Mouse (Mus musculus) heart, postnatal 0 days (tissue): ENCODE data around the gene Slc4a10. TPM values are rescaled to one million over a fixed set of nuclear protein-coding genes. Genes with fewer than 3 reads are reported as not detected.

ENCODE experiments used
- ATAC-seq: fragments of 200-750 bp; cut with Nextera tagmentation; 2 replicates; pipeline ENCODE4 v1.8.0; 2017; ENCODE audit warnings: low read depth, moderate number of reproducible peaks, moderate library complexity; ENCODE audit not compliant: insufficient read depth
- DNase-seq: peaks from one replicate; pipeline ENCODE4 v3.0.0-alpha.2; 2016; ENCODE audit warnings: low spot score
- H3K27ac ChIP-seq: fragments of 300-500 bp; sonication (generic); 2 replicates; pipeline ENCODE4 v1.5.1; 2014; ENCODE audit warnings: low read depth, mild to moderate bottlenecking
- H3K27me3 ChIP-seq: fragments of 300-500 bp; sonication (generic); 2 replicates; pipeline ENCODE4 v1.6.1; 2014; ENCODE audit warnings: low read length, mixed read lengths; ENCODE audit not compliant: control insufficient read depth, insufficient read depth
- H3K36me3 ChIP-seq: fragments of 300-500 bp; sonication (generic); replicated peaks from 2 replicates; pipeline ENCODE4 v1.6.1; 2014; ENCODE audit warnings: low read length, mixed read lengths; ENCODE audit not compliant: control insufficient read depth, insufficient read depth
- H3K4me1 ChIP-seq: fragments of 300-500 bp; sonication (generic); 2 replicates; pipeline ENCODE4 v1.6.1; 2014; ENCODE audit warnings: antibody characterized with exemption; ENCODE audit not compliant: control insufficient read depth, insufficient read depth
- H3K4me2 ChIP-seq: fragments of 300-500 bp; sonication (generic); 2 replicates; pipeline ENCODE4 v1.6.1; 2014; ENCODE audit warnings: low read depth, mild to moderate bottlenecking, low read length, moderate library complexity
- H3K4me3 ChIP-seq: fragments of 300-500 bp; sonication (generic); 2 replicates; pipeline ENCODE4 v1.5.1; 2014; ENCODE audit warnings: low read depth, low read length
- H3K9ac ChIP-seq: fragments of 300-500 bp; sonication (generic); replicated peaks from 2 replicates; pipeline ENCODE4 v1.6.1; 2014; ENCODE audit warnings: low read depth, low read length, mixed read lengths
- H3K9me3 ChIP-seq: fragments of 300-500 bp; sonication (generic); replicated peaks from 2 replicates; pipeline ENCODE4 v1.6.1; 2016; ENCODE audit warnings: low read length; ENCODE audit not compliant: control insufficient read depth
- CTCF ChIP-seq: IDR thresholded peaks from 2 replicates; pipeline ENCODE4 v1.5.1; 2016; ENCODE audit warnings: antibody characterized with exemption, control low read depth, low read depth
- EP300 ChIP-seq: IDR thresholded peaks from 2 replicates; pipeline ENCODE4 v1.6.1; 2016; ENCODE audit warnings: antibody characterized with exemption, low read depth
- WGBS: fragments of 180-500 bp; shearing (Covaris S2); extraction: QIAGEN DNeasy Blood & Tissue Kit; methylation state at CpG from one replicate; pipeline ENCODE4 v1.1.7; 2014; 5-methylcytosine and 5-hydroxymethylcytosine counted together
- polyA plus RNA-seq: library from polyadenylated mRNA; unstranded; fragments of >200 nt; fragmentation: Nextera tagmentation; extraction: Ambion mirVana; gene quantifications from 2 replicates; pipeline ENCODE4 v1.2.1, GENCODE M21; 2015
- total RNA-seq: library from RNA; depleted of rRNA; stranded (reverse); fragments of >200 nt; gene quantifications from 2 replicates; pipeline ENCODE4 v1.2.3, GENCODE M21; 2014; ENCODE audit warnings: low replicate concordance

The Slc4a10 gene
- total and polyA plus RNA-seq, 2 experiments from 2014 or later: 0.15 TPM; not detected in 1

DNA sequence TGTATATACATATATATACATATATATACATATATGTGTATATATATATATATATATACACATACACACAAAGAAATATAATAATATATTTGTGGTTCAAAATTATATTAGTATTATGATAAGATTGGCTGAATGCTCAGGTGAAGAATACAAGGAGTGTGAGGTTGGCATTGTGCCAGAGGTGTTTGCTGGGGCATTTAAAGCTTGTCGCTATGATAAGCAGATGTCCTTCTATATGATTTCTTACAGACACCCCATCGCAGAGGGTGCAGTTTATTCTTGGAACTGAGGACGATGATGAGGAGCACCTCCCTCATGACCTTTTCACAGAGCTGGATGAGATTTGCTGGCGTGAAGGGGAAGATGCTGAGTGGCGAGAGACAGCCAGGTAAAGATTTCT lies 164.8 kb downstream of the Slc4a10 start:
- H3K36me3 ChIP-seq: no peaks in the 10 kb centered on the region
- H3K27ac ChIP-seq: no peak overlapping the region
- H3K4me1 ChIP-seq: no peaks in the 10 kb centered on the region
- WGBS: 49% methylated on average over 5 of the region's 5 CpGs
- no peaks in the 10 kb centered on the region for H3K9me3 ChIP-seq
- ATAC-seq (no peak), DNase-seq (no peak)
- no peaks in the 10 kb centered on the region for H3K27me3 ChIP-seq
- TF ChIP-seq CTCF (no peak), EP300 (no peak)
- no peak overlapping the region for H3K4me3 ChIP-seq
- no peak overlapping the region for H3K9ac ChIP-seq
- no peak overlapping the region for H3K4me2 ChIP-seq

DNA sequence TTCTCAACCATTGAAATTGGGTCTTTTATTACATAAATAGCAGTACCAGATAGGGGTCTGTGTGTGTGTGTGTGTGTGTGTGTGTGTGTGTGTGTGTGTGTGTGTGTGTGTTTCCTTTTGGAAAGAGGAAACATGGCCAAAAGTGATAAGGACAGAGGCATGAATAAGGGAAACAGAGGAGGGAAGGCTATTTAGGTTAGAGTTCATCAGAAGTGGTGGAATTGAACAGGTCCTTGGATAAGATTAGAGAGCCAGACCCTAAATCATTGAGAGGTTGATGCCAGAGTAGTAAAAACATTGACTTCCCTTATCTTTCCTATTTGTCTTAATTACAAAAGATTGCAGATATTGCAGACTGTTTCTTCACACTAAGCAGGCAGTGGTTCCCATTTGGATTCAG lies 181.3 kb downstream of the Slc4a10 start:
- Histone ChIP-seq H3K27me3 (no peaks in the 10 kb centered on the region), H3K9ac (no peak overlapping the region), H3K9me3 (no peaks in the 10 kb centered on the region), H3K4me3 (no peak overlapping the region), H3K4me2 (no peak overlapping the region), H3K36me3 (no peaks in the 10 kb centered on the region), H3K27ac (no peak overlapping the region), H3K4me1 (no peaks in the 10 kb centered on the region)
- TF ChIP-seq CTCF: no peak
- no peak for TF ChIP-seq EP300
- ATAC-seq (no peak), DNase-seq (no peak)

DNA sequence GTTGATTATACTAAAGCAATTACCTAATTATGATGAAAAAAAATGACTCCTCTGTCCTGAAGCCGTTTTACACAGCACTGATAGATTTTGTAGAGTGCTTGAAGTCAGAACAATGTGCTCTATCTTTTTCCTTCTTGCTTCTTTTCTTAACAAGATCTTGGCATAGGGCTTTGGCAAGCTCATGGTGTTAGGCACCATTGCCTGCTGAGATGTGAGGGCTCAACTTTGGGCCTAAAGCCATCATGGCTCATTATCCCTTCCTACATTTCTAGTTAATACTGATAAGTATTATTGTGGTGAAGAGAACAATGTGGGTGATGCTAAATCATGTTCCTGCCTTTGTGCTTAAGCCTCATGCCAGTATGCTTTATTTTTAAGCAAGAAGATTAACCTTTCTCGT lies 185.0 kb downstream of the Slc4a10 start:
- WGBS: 75% methylated on average over 2 of the region's 2 CpGs
- no peaks in the 10 kb centered on the region for H3K9me3 ChIP-seq
- TF ChIP-seq EP300 (no peak), CTCF (no peak)

DNA sequence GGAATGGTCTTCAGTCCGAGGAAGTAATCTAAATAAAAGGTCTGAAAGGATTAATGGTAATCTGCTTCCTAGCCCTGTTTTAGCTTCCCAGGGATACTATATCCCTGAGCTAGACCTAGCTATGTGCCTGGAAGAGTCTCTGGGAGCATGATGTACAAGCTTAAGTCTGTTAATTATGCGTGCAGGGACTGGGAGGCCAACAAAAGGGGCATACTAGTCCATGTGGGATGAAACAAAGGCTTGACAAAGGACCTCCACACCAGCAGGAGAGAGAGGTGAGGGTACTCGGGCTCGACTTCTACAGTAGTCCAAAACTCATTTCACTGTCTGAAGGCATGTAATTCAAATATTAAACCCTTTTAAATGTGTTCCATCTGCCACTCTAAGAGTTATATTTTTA lies 197.9 kb downstream of the Slc4a10 start:
- Histone ChIP-seq H3K4me1 (no peaks in the 10 kb centered on the region), H3K9ac (no peak overlapping the region), H3K27me3 (no peaks in the 10 kb centered on the region), H3K4me2 (no peak overlapping the region), H3K27ac (no peak overlapping the region), H3K9me3 (no peaks in the 10 kb centered on the region), H3K36me3 (no peaks in the 10 kb centered on the region), H3K4me3 (no peak overlapping the region)
- ATAC-seq (no peak), DNase-seq (no peak)
- 67% methylated on average over 4 of the region's 4 CpGs for WGBS
- no peak for TF ChIP-seq EP300

More for the DNA sequence above, 185.0 kb downstream of the Slc4a10 start:
- ATAC-seq: no peak
- Histone ChIP-seq H3K4me3 (no peak overlapping the region), H3K4me2 (no peak overlapping the region), H3K9ac (no peak overlapping the region), H3K4me1 (no peaks in the 10 kb centered on the region), H3K27me3 (no peaks in the 10 kb centered on the region), H3K36me3 (no peaks in the 10 kb centered on the region), H3K27ac (no peak overlapping the region)
- no peak for DNase-seq

DNA sequence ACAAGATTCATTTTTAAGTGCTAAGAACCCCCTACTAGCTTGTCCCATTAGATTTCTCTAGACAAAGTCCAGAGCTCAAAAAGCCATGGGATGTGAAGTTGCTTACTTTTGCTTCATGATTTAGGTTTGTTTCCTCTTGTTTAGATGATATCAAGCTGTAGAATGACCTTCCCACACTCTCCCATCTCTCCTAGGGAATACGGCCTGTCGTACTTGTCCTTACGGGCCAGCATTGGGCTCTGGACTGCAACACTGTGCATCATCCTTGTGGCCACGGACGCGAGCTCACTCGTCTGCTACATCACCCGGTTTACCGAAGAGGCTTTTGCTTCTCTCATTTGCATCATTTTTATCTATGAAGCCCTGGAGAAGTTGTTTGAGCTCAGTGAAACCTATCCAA lies 222.2 kb downstream of the Slc4a10 start:
- no peak overlapping the region for H3K27ac ChIP-seq
- H3K36me3 ChIP-seq: no peaks in the 10 kb centered on the region
- no peak overlapping the region for H3K4me3 ChIP-seq
- 95% methylated on average over 9 of the region's 9 CpGs for WGBS
- no peak for TF ChIP-seq EP300
- no peak for TF ChIP-seq CTCF
- no peaks in the 10 kb centered on the region for H3K9me3 ChIP-seq
- no peaks in the 10 kb centered on the region for H3K4me1 ChIP-seq
- H3K4me2 ChIP-seq: no peak overlapping the region
- H3K27me3 ChIP-seq: no peaks in the 10 kb centered on the region
- DNase-seq (no peak), ATAC-seq (no peak)
- no peak overlapping the region for H3K9ac ChIP-seq

DNA sequence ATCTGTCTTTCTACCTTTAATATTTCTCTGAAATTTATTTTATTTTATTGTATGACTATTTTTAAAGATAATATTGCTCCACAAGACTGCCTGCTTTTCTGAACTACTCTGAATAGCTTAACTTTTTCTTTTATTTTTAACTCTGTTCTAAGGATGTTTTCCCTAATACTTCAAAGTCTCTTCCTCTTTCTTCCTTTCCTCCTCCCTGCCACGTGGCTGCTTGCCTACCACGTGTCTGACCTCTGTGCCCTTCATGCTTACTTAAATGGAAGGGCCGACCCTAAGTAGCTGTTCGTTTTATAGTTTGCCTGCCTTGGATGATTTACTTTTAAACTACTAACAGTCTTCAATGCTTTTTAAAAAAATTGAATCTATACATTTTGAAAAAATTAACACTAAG lies 225.6 kb downstream of the Slc4a10 start:
- ATAC-seq (no peak), DNase-seq (no peak)
- no peak for TF ChIP-seq EP300
- TF ChIP-seq CTCF: no peak
- no peak overlapping the region for H3K4me2 ChIP-seq
- no peak overlapping the region for H3K4me3 ChIP-seq
- no peak overlapping the region for H3K9ac ChIP-seq
- no peaks in the 10 kb centered on the region for H3K9me3 ChIP-seq
- peaks cover under 1% of the 10 kb centered on the region; the same call in 1 of the 2 replicates for H3K4me1 ChIP-seq
- WGBS: 62% methylated on average over 4 of the region's 4 CpGs
- no peak overlapping the region for H3K27ac ChIP-seq
- H3K36me3 ChIP-seq: no peaks in the 10 kb centered on the region
- no peaks in the 10 kb centered on the region for H3K27me3 ChIP-seq
